8 mouse cellular contexts compared by ENCODE assay signal in the genomic region with DNA sequence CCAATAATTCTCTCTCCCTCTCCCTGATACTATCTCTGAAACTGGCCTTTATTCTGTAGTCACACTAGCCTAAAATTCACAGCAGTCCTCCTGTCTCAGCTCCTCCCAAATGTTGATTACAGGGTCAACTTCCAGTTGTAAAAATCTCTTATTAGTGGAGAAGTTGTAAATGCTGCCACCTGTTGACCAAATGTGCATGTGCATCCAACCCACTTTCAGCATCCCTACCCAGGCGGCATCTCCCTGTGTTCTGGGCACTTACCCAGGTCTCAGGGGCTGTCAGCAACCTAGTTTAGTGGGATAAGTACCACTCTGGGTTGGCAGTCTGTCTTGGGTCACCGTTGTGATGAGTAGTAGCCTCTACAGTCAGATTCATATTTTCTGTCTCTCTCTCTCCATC. TPM values are rescaled to one million over a fixed set of nuclear protein-coding genes. Genes with fewer than 3 reads are reported as not detected.
A peak's percentile ranks its signal among the peaks of the same experiment; 100 is the strongest.
DNase-seq lines count a peak whose midpoint lies in the region; ATAC-seq lines count a peak whose summit lies in the region.

No protein-coding gene starts in this region.

- DNase-seq in ovary, postnatal 36 days (ENCODE audit: low spot score), result peak; percentile 26
- DNase-seq in ovary, postnatal 10 days (ENCODE audit: low spot score), result no peak
- DNase-seq in adrenal gland, postnatal 14 days, result peak; percentile 47
- peak; percentile 60 for DNase-seq in embryo, embryonic 11 days
- DNase-seq in layer of hippocampus, postnatal 25 days (ENCODE audit: extremely low spot score in 1 of 2, low spot score in 1 of 2), result peak; percentile 48 to 73
- DNase-seq in mesoderm, embryonic 11.5 days (ENCODE audit: low read depth, low spot score), result peak; percentile 52
- DNase-seq in thymus, postnatal 4 days, result peak; percentile 57

- peak; percentile 61 to 70 for ATAC-seq in hematopoietic stem cell, adult 5-6 weeks (replicated peaks in 1 of 2; ENCODE audit: insufficient read depth in 1 of 2, low FRiP score in 2 of 2, low TSS enrichment in 1 of 2, low read depth in 1 of 2, poor library complexity in 2 of 2, severe bottlenecking in 2 of 2)

RNA-seq across cellular contexts. Expression of gene Dnajc6, which starts 38.1 kb away (rescaled TPM):
- total RNA-seq in adrenal gland, postnatal 14 days (2021), result 3.9 and 8.3 TPM in 2 replicates
- 42.5 and 48.3 TPM in 2 replicates for total RNA-seq in hematopoietic stem cell, adult 5-6 weeks (2017)
- 100 to 1,000 TPM; 317 to 331 TPM for total RNA-seq in layer of hippocampus, postnatal 25 days (2021)

RNA-seq across cellular contexts. Expression of gene Ak4, which starts 39.3 kb away (rescaled TPM):
- total RNA-seq in adrenal gland, postnatal 14 days (2021), result 2.9 and 7.2 TPM in 2 replicates
- total RNA-seq in hematopoietic stem cell, adult 5-6 weeks (2017), result 19.4 and 21.7 TPM in 2 replicates
- 10 to 100 TPM; 61.7 to 81.2 TPM for total RNA-seq in layer of hippocampus, postnatal 25 days (2021)
